Mouse (Mus musculus) fibroblast of lung, adult 2 months (primary cell): ENCODE data around the gene Chchd2.

Experiments used
- DNase-seq: peaks from one replicate; pipeline ENCODE4 v3.0.0-alpha.2; 2011; ENCODE audit warnings: low read depth

The Chchd2 gene

GRCm38 (mm10) chr5:129878946-129879345, 8.3 kb downstream of the Chchd2 start:
- peak; percentile 54 for DNase-seq

GRCm38 (mm10) chr5:129877731-129878455, 9.4 kb downstream of the Chchd2 start:
- DNase-seq = no peak

DNA sequence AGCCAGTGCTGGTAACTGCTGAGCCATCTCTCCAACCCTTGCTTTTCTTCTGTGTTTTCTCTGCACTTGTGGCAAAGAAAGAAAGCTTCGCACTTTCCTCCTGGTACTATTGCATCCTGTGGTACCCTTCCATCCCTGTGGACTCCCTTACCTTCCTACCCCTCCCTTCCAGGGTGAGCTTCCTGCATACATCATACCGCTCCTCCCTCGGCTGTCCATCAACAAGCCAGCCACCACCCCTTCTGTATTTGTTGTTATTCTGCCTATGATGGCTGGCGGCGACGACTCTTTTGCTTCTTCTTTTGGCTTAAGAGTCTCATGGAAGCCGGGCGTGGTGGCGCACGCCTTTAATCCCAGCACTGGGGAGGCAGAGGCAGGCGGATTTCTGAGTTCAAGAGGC, 12.2 kb downstream of the Chchd2 start:
- DNase-seq = no peak

- DNase-seq = no peak
These were observed 13.3 kb downstream of the Chchd2 start for GRCm38 (mm10) chr5:129873942-129874341.

DNA sequence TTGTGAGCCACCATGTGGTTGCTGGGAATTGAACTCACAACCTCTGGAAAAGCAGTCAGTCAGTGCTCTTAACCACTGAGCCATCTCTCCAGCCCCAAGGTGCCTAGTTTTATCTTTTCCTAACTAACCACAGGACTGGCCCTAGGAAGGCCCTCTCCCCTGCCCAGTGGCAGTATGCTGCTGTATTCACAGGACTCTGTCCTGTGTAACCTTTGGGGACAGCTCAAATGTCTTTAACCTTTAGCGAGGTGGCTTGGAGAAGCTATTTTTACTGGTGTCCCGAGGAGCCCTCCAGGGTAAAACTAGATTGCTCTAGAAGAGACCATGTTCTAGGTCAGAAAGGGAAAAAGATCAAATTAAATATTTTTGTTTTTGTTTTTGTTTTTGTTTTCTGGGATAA, 16.0 kb downstream of the Chchd2 start:
- no peak for DNase-seq

- DNase-seq = no peak
These were observed 17.9 kb downstream of the Chchd2 start for GRCm38 (mm10) chr5:129869238-129869995.

GRCm38 (mm10) chr5:129865841-129866240, 21.4 kb downstream of the Chchd2 start:
- no peak for DNase-seq

DNA sequence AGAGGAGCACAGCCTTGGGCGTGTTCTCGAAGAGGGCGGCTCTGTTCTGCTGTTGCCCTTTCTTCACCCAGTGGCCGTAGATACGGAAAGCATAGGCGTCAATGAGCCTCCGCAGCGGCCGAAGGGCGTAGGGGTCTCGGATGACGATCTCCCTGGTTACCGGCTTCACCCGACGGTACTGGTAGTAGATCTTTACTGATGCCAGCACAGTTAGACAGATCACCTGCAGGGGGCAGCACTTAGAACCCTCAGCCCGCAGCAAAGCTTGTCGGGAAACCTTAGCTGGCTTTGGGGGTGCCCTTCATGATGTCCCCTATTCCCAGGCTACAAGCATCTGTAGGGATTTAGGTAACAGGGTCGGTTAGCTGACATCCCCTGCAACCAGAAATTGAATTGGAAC, 22.8 kb downstream of the Chchd2 start:
- no peak for DNase-seq

GRCm38 (mm10) chr5:129862325-129862724, 24.9 kb downstream of the Chchd2 start:
- DNase-seq = no peak

GRCm38 (mm10) chr5:129856414-129856813, 30.9 kb downstream of the Chchd2 start:
- DNase-seq = no peak

DNA sequence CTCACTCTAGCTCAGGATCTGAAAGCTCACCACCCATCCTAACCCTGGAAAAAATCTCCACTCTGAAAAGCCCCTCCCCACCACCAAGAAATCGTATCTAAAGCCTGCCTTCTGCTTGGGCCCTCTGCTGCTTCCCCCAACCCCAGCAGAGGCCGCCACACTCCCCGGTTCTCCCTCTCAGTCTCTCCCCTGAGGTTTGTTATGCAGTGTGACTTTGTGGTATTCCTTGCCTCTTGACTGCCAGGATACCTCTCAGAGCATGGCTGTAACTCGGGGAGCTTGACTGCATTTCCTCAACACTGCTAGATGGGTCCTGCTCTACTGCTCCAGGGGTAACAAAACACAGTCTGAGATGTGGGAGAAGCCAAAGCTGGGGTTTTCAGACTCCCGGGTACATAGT, 32.1 kb downstream of the Chchd2 start:
- no peak for DNase-seq

GRCm38 (mm10) chr5:129847558-129847820, 39.8 kb downstream of the Chchd2 start:
- DNase-seq = no peak

GRCm38 (mm10) chr5:129846752-129847557, 40.3 kb downstream of the Chchd2 start, which contains the start of gene Sumf2:
TSS of gene Sumf2 (plus strand) at chr5:129846986.
- peak; percentile 94 for DNase-seq

DNA sequence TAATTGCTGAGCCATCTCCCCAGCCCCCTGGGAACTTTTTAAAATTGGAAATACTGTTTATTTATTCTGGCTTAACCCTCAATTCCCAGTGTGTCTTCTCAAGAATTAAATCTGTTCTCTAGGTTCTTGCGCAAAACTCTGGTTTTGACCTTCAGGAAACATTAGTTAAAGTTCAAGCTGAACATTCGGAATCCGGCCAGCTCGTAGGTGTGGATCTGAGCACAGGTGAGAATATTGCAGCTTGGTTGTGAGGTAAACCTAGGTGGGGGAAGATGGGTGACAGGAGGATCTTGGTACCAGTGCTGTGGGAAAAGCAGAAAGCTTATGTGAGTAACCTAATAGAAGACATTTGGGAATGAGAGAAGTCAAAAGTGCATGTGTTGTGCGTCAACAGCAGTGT, 42.4 kb downstream of the Chchd2 start:
- DNase-seq = no peak
